Mouse (Mus musculus) cerebellum, adult 2 months (tissue): Measurements from ENCODE around the gene Snx5.

ENCODE experiments used
- CTCF ChIP-seq: fragments of 200-500 bp; IDR thresholded peaks from 2 replicates; pipeline ENCODE4 v1.5.1; 2011; ENCODE audit warnings: low read depth, mild to moderate bottlenecking, control low read depth, low read length, moderate library complexity, borderline replicate concordance; ENCODE audit not compliant: insufficient read depth
- POLR2A ChIP-seq: fragments of 200-500 bp; IDR thresholded peaks from 2 replicates; pipeline ENCODE4 v1.6.1; 2011; ENCODE audit warnings: low read length, control low read depth, borderline replicate concordance; ENCODE audit not compliant: insufficient read depth

DNA sequence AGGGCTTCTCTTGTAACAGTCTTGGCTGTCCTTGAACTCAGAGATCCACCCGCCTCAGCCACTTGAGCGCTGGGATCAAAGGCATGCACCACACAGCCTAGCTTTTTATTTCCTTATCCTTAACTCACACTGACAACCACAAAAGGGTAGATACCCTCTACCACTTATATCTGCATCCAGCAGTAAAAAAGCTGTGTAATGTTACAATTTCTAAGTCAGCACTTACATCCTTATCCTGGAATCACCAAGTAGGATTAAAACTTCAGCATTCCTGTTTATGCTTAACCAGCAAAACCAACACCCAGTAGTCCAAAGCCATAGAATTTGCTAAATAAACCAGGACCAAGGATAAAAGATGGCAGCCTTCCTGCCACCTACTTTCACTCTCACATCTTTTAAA lies 7.9 kb downstream of the Snx5 start:
- TF ChIP-seq CTCF (no peak), POLR2A (no peak)
